Mouse (Mus musculus): ENCODE data around the gene Lrrk1. TPM values are rescaled to one million over a fixed set of nuclear protein-coding genes. Genes with fewer than 3 reads are reported as not detected.

The Lrrk1 gene
- total RNA-seq, 2 experiments from 2014 or later = 2.4 to 2.9 TPM

DNA sequence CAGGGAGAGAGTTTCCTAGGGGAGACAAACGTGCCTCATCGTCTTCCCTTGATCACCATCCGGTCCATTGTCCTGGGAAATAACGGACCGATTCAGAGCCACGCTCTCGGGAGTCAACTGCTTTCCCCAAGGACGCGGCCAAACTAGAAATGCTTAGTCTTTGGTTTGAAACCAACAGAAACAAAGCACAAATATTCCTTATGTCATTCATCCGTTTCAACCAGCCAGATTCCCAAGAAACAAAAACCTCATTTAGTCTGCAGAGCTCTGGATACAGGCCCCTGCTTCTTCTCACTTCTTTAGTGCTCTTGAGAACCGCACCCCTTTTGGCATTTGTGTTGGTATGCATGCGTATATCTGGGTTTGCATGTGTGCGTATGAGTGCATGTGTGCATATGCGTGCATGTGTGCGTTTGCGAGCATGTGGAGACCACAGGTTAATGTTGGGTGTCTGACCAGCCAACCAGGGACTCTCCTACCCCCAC lies 82.4 kb downstream of the Lrrk1 start:
- DNase-seq (ENCODE audit: extremely low spot score in 1 of 2, low spot score in 1 of 2) = no peak

DNA sequence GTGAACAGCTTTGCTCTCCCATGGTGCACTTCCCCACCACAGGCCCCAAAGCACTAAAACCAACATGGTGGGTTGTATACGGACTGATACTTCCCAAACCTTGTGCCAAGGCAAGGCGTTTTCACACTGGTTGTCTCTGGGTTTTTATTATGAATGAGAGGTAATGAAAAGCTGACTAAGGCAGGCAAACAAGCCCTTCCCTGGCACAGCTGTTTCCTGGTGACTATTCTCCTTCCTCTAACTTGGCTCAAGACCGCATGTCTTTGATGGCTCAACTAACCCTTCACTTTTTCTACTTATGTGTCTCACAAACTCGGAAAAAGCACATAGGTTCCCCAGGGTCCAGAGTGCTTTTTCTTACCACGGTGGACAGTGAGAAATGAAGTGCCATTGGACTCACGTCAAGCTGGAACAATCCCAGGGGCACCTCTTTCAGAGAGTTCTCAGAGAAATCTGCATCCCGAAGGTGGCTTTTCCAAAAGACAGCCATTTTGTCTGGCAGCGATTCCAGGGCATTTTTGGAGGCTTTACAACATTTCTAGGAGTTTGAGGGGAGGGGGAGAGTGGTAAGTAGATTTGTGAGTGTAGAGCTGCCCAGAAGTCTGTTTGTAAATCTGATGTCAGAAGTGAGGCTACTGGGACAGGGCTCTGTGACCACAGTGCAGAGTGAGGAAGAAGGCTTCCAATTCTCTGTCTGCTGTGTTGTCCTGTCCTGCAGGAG lies 83.0 kb downstream of the Lrrk1 start:
- no peak for DNase-seq (ENCODE audit: extremely low spot score in 1 of 2, low spot score in 1 of 2)

GRCm38 (mm10) chr7:66303922-66304660 lies 84.1 kb downstream of the Lrrk1 start:
- no peak for DNase-seq (ENCODE audit: extremely low spot score in 1 of 2, low spot score in 1 of 2)

- no peak for DNase-seq (ENCODE audit: extremely low spot score in 1 of 2, low spot score in 1 of 2)
Observed at GRCm38 (mm10) chr7:66301486-66301885, 86.7 kb downstream of the Lrrk1 start.

- peak; percentile 73 to 96 for DNase-seq (ENCODE audit: extremely low spot score in 1 of 2, low spot score in 1 of 2)
Observed at GRCm38 (mm10) chr7:66300680-66301079, 87.5 kb downstream of the Lrrk1 start.

GRCm38 (mm10) chr7:66297656-66298021 lies 90.5 kb downstream of the Lrrk1 start:
- no peak for DNase-seq (ENCODE audit: extremely low spot score in 1 of 2, low spot score in 1 of 2)

DNA sequence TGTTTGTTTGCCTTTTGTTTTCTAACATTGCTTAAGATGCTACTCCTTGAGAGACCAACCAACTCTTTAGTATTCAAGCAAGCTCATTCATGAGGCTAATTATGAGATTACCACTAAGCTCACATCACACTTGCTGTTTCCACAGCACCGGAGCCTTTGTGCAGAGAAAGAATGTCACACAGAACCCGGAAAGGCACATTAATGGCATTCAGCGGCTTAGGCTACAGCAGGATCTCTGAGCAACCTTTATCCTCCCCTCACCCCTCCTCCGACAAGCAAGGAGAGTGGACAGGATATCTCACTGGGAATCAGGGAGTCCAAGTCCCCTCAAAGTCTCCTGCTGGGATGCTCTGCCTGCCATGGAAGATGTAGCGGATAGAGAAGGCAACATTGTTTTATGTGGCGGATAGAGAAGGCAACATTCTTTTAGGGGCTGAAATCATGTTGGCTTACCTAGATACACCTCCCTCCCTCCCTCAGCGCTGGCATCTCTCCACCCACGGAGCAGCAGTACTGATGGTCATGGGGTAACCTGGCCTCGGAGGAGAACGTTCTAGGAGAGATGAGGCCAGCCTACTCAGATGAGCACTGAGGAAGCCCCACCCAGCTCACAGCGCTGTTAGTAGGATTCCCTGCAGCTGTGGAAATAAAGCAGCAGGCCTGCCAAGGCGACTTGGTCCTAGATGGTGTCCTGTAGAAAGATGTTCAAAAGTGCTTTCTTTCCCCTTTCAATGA lies 91.1 kb downstream of the Lrrk1 start:
- no peak for DNase-seq (ENCODE audit: extremely low spot score in 1 of 2, low spot score in 1 of 2)

GRCm38 (mm10) chr7:66292552-66293376 lies 95.4 kb downstream of the Lrrk1 start:
- DNase-seq (ENCODE audit: extremely low spot score in 1 of 2, low spot score in 1 of 2) = no peak

- no peak for DNase-seq (ENCODE audit: extremely low spot score in 1 of 2, low spot score in 1 of 2)
Observed at GRCm38 (mm10) chr7:66292010-66292409, 96.1 kb downstream of the Lrrk1 start.

DNA sequence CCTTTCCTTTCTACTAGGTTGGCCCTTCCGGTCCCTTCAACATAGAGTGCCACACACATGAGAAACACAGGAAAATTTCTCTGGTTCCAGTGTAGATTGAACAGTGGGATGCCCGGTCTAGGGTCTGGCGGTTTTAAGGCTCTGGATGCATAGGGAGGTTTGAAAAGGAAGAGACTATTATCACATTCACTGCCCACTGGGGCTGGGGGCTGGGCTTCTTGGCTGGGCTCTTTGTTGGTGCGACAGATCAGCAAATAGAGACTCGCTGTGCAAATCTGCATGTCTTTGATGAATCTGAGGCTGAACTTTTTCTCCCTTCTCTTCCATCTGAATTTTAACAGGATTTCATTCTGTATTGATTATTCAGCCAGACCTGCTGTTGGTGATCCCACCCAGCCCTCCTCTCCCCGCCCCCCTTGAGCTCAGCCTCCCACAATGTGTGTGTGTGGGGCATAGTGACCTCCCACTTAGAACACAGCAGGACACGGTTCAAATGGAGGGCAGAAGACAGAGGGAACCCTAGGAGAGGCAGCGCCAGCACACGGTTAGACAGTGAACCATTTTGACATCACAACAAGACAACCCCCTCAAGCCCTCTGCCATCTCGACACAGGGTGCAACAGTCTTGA lies 105.1 kb downstream of the Lrrk1 start:
- DNase-seq (ENCODE audit: extremely low spot score in 1 of 2, low spot score in 1 of 2) = no peak

GRCm38 (mm10) chr7:66282265-66282664 lies 105.9 kb downstream of the Lrrk1 start:
- no peak for DNase-seq (ENCODE audit: extremely low spot score in 1 of 2, low spot score in 1 of 2)

GRCm38 (mm10) chr7:66278001-66278400 lies 110.1 kb downstream of the Lrrk1 start:
- DNase-seq (ENCODE audit: extremely low spot score in 1 of 2, low spot score in 1 of 2) = no peak

DNA sequence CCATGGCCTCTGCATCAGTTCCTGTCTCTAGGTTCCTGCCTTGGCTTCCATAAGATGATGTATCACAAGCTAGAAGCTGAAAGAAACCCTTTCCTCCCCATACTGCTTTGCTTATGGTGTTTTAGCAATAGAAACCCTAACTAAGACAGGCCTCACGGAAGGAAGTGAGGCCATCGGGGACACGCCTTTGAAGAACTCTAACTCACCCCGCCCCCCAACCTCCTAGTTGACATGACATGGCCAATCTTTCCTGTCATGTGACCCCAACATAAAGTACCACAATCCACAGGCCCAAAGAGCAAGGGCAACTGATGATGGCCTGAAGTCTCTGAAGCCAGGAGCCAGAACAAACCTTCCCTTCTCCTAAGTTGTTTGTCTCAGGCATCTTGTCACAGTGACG lies 114.7 kb downstream of the Lrrk1 start:
- no peak for DNase-seq (ENCODE audit: extremely low spot score in 1 of 2, low spot score in 1 of 2)

- no peak for DNase-seq (ENCODE audit: extremely low spot score in 1 of 2, low spot score in 1 of 2)
Observed at GRCm38 (mm10) chr7:66271226-66271625, 116.9 kb downstream of the Lrrk1 start.

- DNase-seq (ENCODE audit: extremely low spot score in 1 of 2, low spot score in 1 of 2) = no peak
Observed at GRCm38 (mm10) chr7:66266942-66267850, 121.0 kb downstream of the Lrrk1 start.

GRCm38 (mm10) chr7:66263421-66263820 lies 124.7 kb downstream of the Lrrk1 start:
- no peak for DNase-seq (ENCODE audit: extremely low spot score in 1 of 2, low spot score in 1 of 2)

GRCm38 (mm10) chr7:66262570-66263156 lies 125.5 kb downstream of the Lrrk1 start:
- no peak for DNase-seq (ENCODE audit: extremely low spot score in 1 of 2, low spot score in 1 of 2)

- no peak for DNase-seq (ENCODE audit: extremely low spot score in 1 of 2, low spot score in 1 of 2)
Observed at GRCm38 (mm10) chr7:66260763-66261390, 127.3 kb downstream of the Lrrk1 start.

All from layer of hippocampus, postnatal 25 days (tissue).